Mouse (Mus musculus): ENCODE measurements around the gene Hoxa3. TPM values are rescaled to one million over a fixed set of nuclear protein-coding genes. Genes with fewer than 3 reads are reported as not detected.

Gene Hoxa3
- polyA plus RNA-seq, 2 experiments = 3.4 to 12.0 TPM

GRCm38 (mm10) chr6:52167736-52168161 is 45.4 kb downstream of the Hoxa3 start:
- Histone ChIP-seq H3K36me3 (ENCODE audit: control insufficient read depth, insufficient read depth, low read length) (peaks cover 20% of the 10 kb centered on the region), H3K9ac (ENCODE audit: low read depth, low read length, severe bottlenecking) (no peak overlapping the region), H3K27me3 (ENCODE audit: control insufficient read depth, insufficient read depth, low read length) (peaks cover 85% of the 10 kb centered on the region), H3K4me1 (ENCODE audit: control insufficient read depth, insufficient read depth, low read length) (peaks cover 24% of the 10 kb centered on the region), H3K4me2 (replicated peaks; ENCODE audit: low read depth, low read length, severe bottlenecking) (no peak overlapping the region), H3K27ac (replicated peaks; ENCODE audit: low read depth, low read length) (no peak overlapping the region), H3K4me3 (replicated peaks; ENCODE audit: low read length) (no peak overlapping the region), H3K9me3 (ENCODE audit: control insufficient read depth, low read length) (no peaks in the 10 kb centered on the region)
- 40% methylated on average over 14 of the region's 14 CpGs for WGBS
- no peak for TF ChIP-seq POLR2A (IDR thresholded peaks at IDR 0.05; ENCODE audit: borderline replicate concordance, extremely low read depth, insufficient read depth, insufficient read length)
- DNase-seq (ENCODE audit: low spot score) (no peak), ATAC-seq (ENCODE audit: low FRiP score, low read depth) (no peak)

- no peak overlapping the region for H3K9ac ChIP-seq (ENCODE audit: low read depth, low read length, severe bottlenecking)
These were observed 46.0 kb downstream of the Hoxa3 start for GRCm38 (mm10) chr6:52167176-52167575.

DNA sequence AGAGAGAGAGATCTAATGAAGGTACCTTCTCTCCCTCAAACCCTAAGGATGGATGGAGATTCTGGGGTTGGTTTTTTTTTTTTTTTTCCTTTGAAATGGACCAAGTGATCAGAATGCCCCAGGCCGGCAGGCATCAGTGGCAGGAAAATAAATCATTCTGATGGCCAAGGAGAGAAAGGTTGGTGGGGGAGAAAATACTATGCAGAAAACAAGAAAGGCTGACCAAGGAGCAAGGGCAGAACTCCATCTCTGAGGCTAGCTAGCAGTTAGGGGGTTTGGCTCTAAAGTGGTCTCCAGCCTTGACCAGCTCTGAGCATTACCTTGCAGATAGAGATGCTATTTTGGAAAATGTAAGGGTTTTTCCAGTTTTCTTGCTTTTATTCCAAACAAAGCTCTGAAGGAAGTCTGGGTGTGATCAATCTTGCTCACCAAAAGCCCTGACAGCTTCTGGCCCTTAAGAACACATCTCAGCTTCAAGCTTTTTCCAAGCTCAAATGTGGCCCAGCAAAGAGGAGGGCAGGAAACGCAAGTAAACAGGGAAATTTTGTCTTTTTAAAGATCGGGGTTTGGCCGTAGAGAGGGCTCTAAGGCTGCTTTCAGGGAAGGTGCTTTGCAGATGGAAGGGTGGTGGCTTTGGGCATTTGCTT is 46.6 kb downstream of the Hoxa3 start:
- WGBS = 34% methylated on average over 4 of the region's 4 CpGs
- DNase-seq (ENCODE audit: low spot score) = no peak
- H3K9me3 ChIP-seq (ENCODE audit: control insufficient read depth, low read length) = no peaks in the 10 kb centered on the region
- H3K4me1 ChIP-seq (ENCODE audit: control insufficient read depth, insufficient read depth, low read length) = peaks cover 17% of the 10 kb centered on the region
- no peak overlapping the region for H3K27ac ChIP-seq (replicated peaks; ENCODE audit: low read depth, low read length)
- no peak for ATAC-seq (ENCODE audit: low FRiP score, low read depth)
- peaks cover 15% of the 10 kb centered on the region for H3K36me3 ChIP-seq (ENCODE audit: control insufficient read depth, insufficient read depth, low read length)
- H3K4me2 ChIP-seq (replicated peaks; ENCODE audit: low read depth, low read length, severe bottlenecking) = no peak overlapping the region
- TF ChIP-seq POLR2A (IDR thresholded peaks at IDR 0.05; ENCODE audit: borderline replicate concordance, extremely low read depth, insufficient read depth, insufficient read length) = no peak
- H3K27me3 ChIP-seq (ENCODE audit: control insufficient read depth, insufficient read depth, low read length) = peaks cover 87% of the 10 kb centered on the region
- H3K9ac ChIP-seq (ENCODE audit: low read depth, low read length, severe bottlenecking) = no peak overlapping the region
- H3K4me3 ChIP-seq (replicated peaks; ENCODE audit: low read length) = no peak overlapping the region

More at GRCm38 (mm10) chr6:52167176-52167575, 46.0 kb downstream of the Hoxa3 start:
- H3K36me3 ChIP-seq (ENCODE audit: control insufficient read depth, insufficient read depth, low read length) = peaks cover 18% of the 10 kb centered on the region
- TF ChIP-seq POLR2A (IDR thresholded peaks at IDR 0.05; ENCODE audit: borderline replicate concordance, extremely low read depth, insufficient read depth, insufficient read length) = no peak
- H3K4me3 ChIP-seq (replicated peaks; ENCODE audit: low read length) = no peak overlapping the region
- no peaks in the 10 kb centered on the region for H3K9me3 ChIP-seq (ENCODE audit: control insufficient read depth, low read length)
- no peak overlapping the region for H3K4me2 ChIP-seq (replicated peaks; ENCODE audit: low read depth, low read length, severe bottlenecking)
- H3K27ac ChIP-seq (replicated peaks; ENCODE audit: low read depth, low read length) = no peak overlapping the region
- WGBS = 57% methylated on average over 1 of the region's 1 CpGs
- H3K4me1 ChIP-seq (ENCODE audit: control insufficient read depth, insufficient read depth, low read length) = peaks cover 20% of the 10 kb centered on the region
- no peak for DNase-seq (ENCODE audit: low spot score)
- ATAC-seq (ENCODE audit: low FRiP score, low read depth) = no peak
- H3K27me3 ChIP-seq (ENCODE audit: control insufficient read depth, insufficient read depth, low read length) = peaks cover 87% of the 10 kb centered on the region

DNA sequence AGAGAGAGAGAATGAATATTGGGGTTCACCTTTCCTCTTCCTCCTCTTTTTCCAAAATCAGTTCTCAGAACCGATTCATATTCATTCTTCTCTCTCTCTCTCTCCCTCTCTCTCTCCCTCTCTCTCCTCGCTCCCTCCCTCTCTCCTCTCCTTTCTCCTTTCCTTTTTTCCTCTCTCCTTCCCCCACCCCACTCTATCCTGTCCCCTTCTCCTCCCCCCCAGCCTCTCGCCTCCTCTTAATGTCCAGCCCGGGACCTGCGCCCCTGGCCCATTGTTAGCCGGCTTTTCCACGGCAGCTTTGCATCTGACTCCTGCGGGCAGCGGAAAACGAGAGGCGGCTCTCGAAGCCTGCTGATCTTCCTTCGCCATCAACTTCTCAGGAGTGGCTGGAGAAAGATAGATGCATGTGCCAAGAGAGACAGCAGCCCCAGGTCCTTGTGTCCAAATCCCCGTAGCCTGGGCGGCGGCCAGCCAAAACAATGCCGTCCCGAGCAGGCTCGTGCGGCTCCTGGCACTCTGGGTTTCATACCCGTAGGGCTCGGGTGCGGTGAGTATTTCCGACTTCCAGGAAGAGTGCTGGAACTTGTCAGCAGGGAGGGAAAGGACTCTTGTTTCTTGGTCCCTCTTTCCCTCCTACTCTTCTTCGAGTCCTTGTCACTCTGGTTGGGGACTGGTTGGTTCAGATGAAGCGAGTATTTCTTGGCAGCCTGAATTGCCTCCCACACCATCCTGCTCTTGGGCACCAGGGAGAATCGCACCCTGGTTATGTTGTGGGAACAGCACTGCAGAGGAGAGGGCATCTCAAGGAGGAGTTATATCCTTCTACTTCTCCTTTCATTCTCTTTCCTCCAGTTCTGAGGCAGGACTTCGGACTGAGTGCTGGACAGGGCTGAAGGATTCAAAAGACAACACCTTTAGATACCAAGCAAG is 47.4 kb downstream of the Hoxa3 start:
- no peak for TF ChIP-seq POLR2A (IDR thresholded peaks at IDR 0.05; ENCODE audit: borderline replicate concordance, extremely low read depth, insufficient read depth, insufficient read length)
- WGBS = 8% methylated on average over 28 of the region's 28 CpGs
- Histone ChIP-seq H3K27ac (replicated peaks; ENCODE audit: low read depth, low read length) (no peak overlapping the region), H3K9me3 (ENCODE audit: control insufficient read depth, low read length) (no peaks in the 10 kb centered on the region), H3K36me3 (ENCODE audit: control insufficient read depth, insufficient read depth, low read length) (peaks cover 15% of the 10 kb centered on the region), H3K4me3 (replicated peaks; ENCODE audit: low read length) (no peak overlapping the region), H3K4me2 (replicated peaks; ENCODE audit: low read depth, low read length, severe bottlenecking) (no peak overlapping the region), H3K4me1 (ENCODE audit: control insufficient read depth, insufficient read depth, low read length) (peaks cover 23% of the 10 kb centered on the region), H3K9ac (ENCODE audit: low read depth, low read length, severe bottlenecking) (no peak overlapping the region), H3K27me3 (ENCODE audit: control insufficient read depth, insufficient read depth, low read length) (peaks cover 87% of the 10 kb centered on the region)
- DNase-seq (ENCODE audit: low spot score) = no peak
- no peak for ATAC-seq (ENCODE audit: low FRiP score, low read depth)

DNA sequence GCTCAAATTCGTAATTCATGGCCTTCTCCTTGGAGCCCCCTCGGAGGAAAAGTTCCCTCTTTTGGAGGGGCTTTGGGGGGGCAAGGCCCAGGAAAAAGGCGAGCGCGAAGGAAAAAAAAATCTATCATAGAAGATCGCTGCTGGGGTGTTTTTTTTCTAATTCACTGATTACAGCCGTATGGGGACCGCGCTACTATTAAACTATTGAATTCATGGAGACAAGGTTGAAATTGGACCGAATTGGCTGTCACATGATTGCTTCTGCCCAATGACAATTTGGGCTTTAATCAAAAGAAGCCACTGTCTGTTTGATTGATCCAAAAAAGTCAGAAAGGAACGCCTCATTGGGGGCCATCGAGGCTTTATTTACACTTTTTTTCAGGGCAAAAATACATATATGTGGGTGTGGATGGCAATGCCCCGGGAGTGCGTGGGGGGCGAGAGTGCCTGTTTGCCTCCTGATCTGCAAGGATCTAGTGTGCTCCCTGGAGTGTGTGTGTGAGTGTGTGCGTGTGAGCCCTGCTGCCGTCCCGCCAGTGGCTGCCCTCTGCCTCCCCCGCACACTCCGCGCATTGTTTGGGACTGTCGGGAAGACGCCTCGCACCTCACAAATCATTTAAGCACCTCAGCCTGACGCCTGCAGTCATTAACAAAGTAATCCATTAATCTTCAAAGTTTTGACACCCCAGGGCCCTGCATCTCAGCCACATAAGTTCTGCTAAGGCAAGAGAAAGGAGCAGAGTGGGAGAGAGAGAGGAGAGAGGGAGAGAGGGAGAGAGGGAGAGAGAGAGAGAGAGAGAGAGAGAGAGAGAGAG is 48.3 kb downstream of the Hoxa3 start, which contains the start of gene Hoxa2:
Hoxa2 (minus strand) TSS at position 206 of the 815 bp plus-strand sequence.
- ATAC-seq (ENCODE audit: low FRiP score, low read depth) = no peak
- Histone ChIP-seq H3K4me3 (replicated peaks; ENCODE audit: low read length) (peak within 1 kb of the TSS; percentile 27), H3K9ac (ENCODE audit: low read depth, low read length, severe bottlenecking) (no peak within 1 kb of the TSS), H3K27me3 (ENCODE audit: control insufficient read depth, insufficient read depth, low read length) (peaks cover 87% of the 10 kb centered on the region), H3K9me3 (ENCODE audit: control insufficient read depth, low read length) (no peaks in the 10 kb centered on the region), H3K27ac (replicated peaks; ENCODE audit: low read depth, low read length) (no peak within 1 kb of the TSS), H3K36me3 (ENCODE audit: control insufficient read depth, insufficient read depth, low read length) (peaks cover 7% of the 10 kb centered on the region), H3K4me2 (replicated peaks; ENCODE audit: low read depth, low read length, severe bottlenecking) (peak within 1 kb of the TSS; percentile 40), H3K4me1 (ENCODE audit: control insufficient read depth, insufficient read depth, low read length) (peaks cover 29% of the 10 kb centered on the region)
- no peak for DNase-seq (ENCODE audit: low spot score)
- WGBS = 3% methylated on average over 25 of the region's 25 CpGs
- no peak for TF ChIP-seq POLR2A (IDR thresholded peaks at IDR 0.05; ENCODE audit: borderline replicate concordance, extremely low read depth, insufficient read depth, insufficient read length)
